Mouse (Mus musculus) cerebellum, adult 2 months (tissue): ENCODE data around the gene Mrgprg.

Source experiments
- CTCF ChIP-seq: fragments of 200-500 bp; IDR thresholded peaks from 2 replicates; pipeline ENCODE4 v1.5.1; 2011; ENCODE audit warnings: low read depth, mild to moderate bottlenecking, control low read depth, low read length, moderate library complexity, borderline replicate concordance; ENCODE audit not compliant: insufficient read depth
- POLR2A ChIP-seq: fragments of 200-500 bp; IDR thresholded peaks from 2 replicates; pipeline ENCODE4 v1.6.1; 2011; ENCODE audit warnings: low read length, control low read depth, borderline replicate concordance; ENCODE audit not compliant: insufficient read depth

GRCm38 (mm10) chr7:143763794-143764193 lies 3.0 kb downstream of the Mrgprg start:
- TF ChIP-seq CTCF, result peak; percentile 78
- TF ChIP-seq POLR2A, result no peak
